Mouse (Mus musculus): ENCODE data around the gene Ufl1. TPM values are rescaled to one million over a fixed set of nuclear protein-coding genes. Genes with fewer than 3 reads are reported as not detected.
"Not testable (repeated sequence)": the region's sequence is repeated elsewhere in the genome, so short reads cannot be mapped to it uniquely, and the experiment has no call there.

The Ufl1 gene
- polyA plus RNA-seq, 1 experiment from 2014 or later = 43.0 TPM

DNA sequence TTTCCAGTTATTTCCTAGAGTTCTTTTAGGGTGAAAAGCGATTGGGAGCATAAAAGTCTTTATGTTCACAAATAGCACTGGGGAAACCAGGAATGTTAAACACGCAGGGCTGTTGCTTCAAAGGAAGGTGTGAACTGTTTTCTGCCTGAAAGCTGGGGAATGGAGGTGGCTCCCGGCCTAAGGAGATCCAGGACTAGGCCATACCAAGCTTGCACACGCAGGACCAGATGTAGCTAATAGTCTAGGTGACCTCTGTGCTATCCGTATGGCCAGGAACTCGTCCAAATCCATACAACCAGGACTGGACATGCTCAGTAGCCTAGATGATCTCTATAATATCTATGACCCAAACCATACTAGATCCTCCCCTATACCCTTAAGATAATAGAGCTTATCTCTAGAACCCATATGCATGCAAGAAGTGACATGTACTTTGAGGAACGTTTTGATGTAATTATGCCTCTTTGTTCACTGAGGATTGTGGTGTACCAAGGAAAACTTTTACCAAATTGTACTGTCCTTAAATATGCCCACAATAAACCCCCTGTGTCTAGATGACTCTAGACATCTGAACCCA lies 23.7 kb downstream of the Ufl1 start:
- H3K9ac ChIP-seq (ENCODE audit: low read depth, low read length) = no peak overlapping the region
- H3K27me3 ChIP-seq (replicated peaks; ENCODE audit: control insufficient read depth, insufficient read depth, low read length) = no peaks in the 10 kb centered on the region
- H3K27ac ChIP-seq (ENCODE audit: low read depth, low read length) = no peak overlapping the region
- 93% methylated on average over 7 of the region's 7 CpGs for WGBS
- no peaks in the 10 kb centered on the region for H3K4me1 ChIP-seq (ENCODE audit: control insufficient read depth, insufficient read depth, low read depth, low read length)
- H3K36me3 ChIP-seq (ENCODE audit: control insufficient read depth, insufficient read depth, low read length) = peaks cover 31% of the 10 kb centered on the region
- H3K9me3 ChIP-seq (ENCODE audit: control insufficient read depth, low read length) = no peaks in the 10 kb centered on the region
- no peak overlapping the region for H3K4me2 ChIP-seq (ENCODE audit: low read length)
- H3K4me3 ChIP-seq (ENCODE audit: low read length) = no peak overlapping the region
- ATAC-seq = no peak

DNA sequence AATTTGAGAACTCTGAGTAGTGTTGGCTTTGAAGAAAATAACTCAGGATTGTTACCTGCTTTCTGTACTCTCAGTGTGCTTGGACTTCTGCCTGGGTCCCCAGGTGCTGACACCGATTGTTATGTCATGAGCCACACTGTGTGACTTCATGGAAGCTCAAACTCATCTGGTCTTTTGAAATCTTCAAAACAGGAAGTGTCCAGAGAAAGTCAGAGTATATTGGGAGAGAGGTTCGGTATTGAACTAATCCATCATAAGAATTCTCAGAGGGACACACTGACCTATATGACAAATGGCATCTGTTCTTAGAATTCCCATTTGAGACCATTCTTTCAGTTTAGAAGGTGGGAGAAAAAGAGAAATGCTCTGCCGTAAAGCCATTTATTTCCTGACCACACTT lies 38.8 kb downstream of the Ufl1 start, which contains the start of gene Fhl5:
Gene Fhl5, minus strand, starts transcription at position 101 of the 400 bp plus-strand sequence.
- 92% methylated on average over 3 of the region's 3 CpGs for WGBS
- no peak for ATAC-seq
- Histone ChIP-seq H3K4me3 (ENCODE audit: low read length) (no peak within 1 kb of the TSS), H3K9me3 (ENCODE audit: control insufficient read depth, low read length) (no peaks in the 10 kb centered on the region), H3K36me3 (ENCODE audit: control insufficient read depth, insufficient read depth, low read length) (no peaks in the 10 kb centered on the region), H3K27me3 (replicated peaks; ENCODE audit: control insufficient read depth, insufficient read depth, low read length) (no peaks in the 10 kb centered on the region), H3K4me2 (ENCODE audit: low read length) (no peak within 1 kb of the TSS), H3K9ac (ENCODE audit: low read depth, low read length) (no peak within 1 kb of the TSS), H3K27ac (ENCODE audit: low read depth, low read length) (no peak within 1 kb of the TSS), H3K4me1 (ENCODE audit: control insufficient read depth, insufficient read depth, low read depth, low read length) (no peaks in the 10 kb centered on the region)

DNA sequence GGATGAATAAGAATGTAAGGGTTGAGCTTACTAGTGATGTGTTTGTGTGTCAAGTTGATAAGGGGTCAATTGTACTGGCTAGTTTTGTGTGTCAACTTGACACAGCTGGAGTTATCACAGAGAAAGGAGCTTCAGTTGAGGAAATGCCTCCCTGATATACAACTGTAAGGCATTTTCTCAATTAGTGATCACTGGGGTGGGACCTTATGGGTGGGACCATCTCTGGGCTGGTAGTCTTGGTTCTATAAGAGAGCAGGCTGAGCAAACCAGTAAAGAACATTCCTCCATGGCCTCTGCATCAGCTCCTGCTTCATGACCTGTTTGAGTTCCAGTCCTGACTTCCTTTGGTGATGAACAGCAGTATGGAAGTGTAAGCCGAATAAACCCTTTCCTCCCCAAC lies 46.0 kb downstream of the Ufl1 start:
- not testable (repeated sequence) for H3K9me3 ChIP-seq (ENCODE audit: control insufficient read depth, low read length); H3K9ac ChIP-seq (ENCODE audit: low read depth, low read length); H3K36me3 ChIP-seq (ENCODE audit: control insufficient read depth, insufficient read depth, low read length); H3K27me3 ChIP-seq (replicated peaks; ENCODE audit: control insufficient read depth, insufficient read depth, low read length); H3K4me1 ChIP-seq (ENCODE audit: control insufficient read depth, insufficient read depth, low read depth, low read length); H3K4me3 ChIP-seq (ENCODE audit: low read length); H3K4me2 ChIP-seq (ENCODE audit: low read length); H3K27ac ChIP-seq (ENCODE audit: low read depth, low read length); ATAC-seq
- WGBS = 90% methylated on average over 1 of the region's 1 CpGs

DNA sequence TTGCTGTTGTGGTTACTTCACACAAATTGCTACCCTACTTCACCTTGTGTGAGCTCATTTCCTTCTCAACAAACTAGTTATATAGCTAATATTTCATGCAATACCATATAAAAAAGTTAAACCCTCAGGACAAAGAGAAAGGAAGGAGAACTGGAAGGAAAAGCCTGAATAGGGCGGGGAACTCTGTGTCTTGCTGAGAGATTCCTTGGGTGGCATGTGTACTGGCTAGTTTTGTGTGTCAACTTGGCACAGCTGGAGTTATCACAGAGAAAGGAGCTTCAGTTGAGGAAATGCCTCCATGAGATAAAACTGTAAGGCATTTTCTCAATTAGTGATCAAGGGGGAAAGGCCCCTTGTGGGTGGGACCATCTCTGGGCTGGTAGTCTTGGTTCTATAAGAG lies 47.9 kb downstream of the Ufl1 start:
- H3K9ac ChIP-seq (ENCODE audit: low read depth, low read length); H3K4me2 ChIP-seq (ENCODE audit: low read length); H3K36me3 ChIP-seq (ENCODE audit: control insufficient read depth, insufficient read depth, low read length); H3K27ac ChIP-seq (ENCODE audit: low read depth, low read length); ATAC-seq; H3K4me1 ChIP-seq (ENCODE audit: control insufficient read depth, insufficient read depth, low read depth, low read length); H3K4me3 ChIP-seq (ENCODE audit: low read length); H3K9me3 ChIP-seq (ENCODE audit: control insufficient read depth, low read length); H3K27me3 ChIP-seq (replicated peaks; ENCODE audit: control insufficient read depth, insufficient read depth, low read length): not testable (repeated sequence)
- WGBS = 81% methylated on average over 1 of the region's 1 CpGs

DNA sequence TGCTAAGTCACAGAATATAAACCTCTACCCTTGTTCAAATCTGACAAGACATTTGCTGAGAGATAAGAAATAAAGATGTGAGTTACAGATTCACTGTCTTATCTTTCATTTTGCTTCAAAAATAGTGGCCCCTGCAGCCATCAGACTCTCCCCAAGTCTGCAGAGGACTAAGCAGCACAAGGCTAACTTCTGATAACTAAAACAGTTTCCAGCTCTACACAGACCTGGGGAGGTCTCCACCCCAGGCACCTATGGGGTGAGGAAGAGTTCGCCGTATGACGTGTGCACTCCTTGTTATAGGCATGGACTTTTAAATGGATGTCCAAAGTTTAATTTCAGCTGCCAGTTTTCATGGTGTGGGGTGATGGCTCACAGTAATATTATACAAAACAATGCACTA lies 49.1 kb downstream of the Ufl1 start:
- Histone ChIP-seq H3K4me1 (ENCODE audit: control insufficient read depth, insufficient read depth, low read depth, low read length) (no peaks in the 10 kb centered on the region), H3K4me2 (ENCODE audit: low read length) (no peak overlapping the region), H3K9ac (ENCODE audit: low read depth, low read length) (no peak overlapping the region), H3K36me3 (ENCODE audit: control insufficient read depth, insufficient read depth, low read length) (no peaks in the 10 kb centered on the region), H3K27me3 (replicated peaks; ENCODE audit: control insufficient read depth, insufficient read depth, low read length) (no peaks in the 10 kb centered on the region), H3K27ac (ENCODE audit: low read depth, low read length) (no peak overlapping the region), H3K4me3 (ENCODE audit: low read length) (no peak overlapping the region), H3K9me3 (ENCODE audit: control insufficient read depth, low read length) (no peaks in the 10 kb centered on the region)
- ATAC-seq = no peak
- 95% methylated on average over 3 of the region's 3 CpGs for WGBS

DNA sequence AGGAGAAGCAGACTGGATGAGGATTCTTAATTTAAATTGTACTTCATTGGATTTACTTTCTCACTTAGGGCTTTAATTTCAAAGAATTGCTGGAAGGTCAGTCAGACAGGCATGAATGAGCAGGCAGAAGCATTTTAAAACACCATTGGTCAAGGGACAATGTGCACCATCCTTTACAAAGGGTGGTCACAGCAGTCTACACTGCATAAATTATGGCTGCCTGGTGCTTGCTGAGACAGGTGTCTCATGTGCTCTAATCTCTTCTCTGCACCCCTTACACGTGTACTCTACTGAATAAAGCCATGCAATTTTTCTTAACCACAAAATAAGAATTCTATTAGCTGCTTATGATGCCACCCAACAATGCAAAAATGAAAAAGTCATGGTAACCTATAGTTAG lies 54.1 kb downstream of the Ufl1 start:
- Histone ChIP-seq H3K27me3 (replicated peaks; ENCODE audit: control insufficient read depth, insufficient read depth, low read length) (no peaks in the 10 kb centered on the region), H3K4me3 (ENCODE audit: low read length) (no peak overlapping the region), H3K36me3 (ENCODE audit: control insufficient read depth, insufficient read depth, low read length) (no peaks in the 10 kb centered on the region), H3K27ac (ENCODE audit: low read depth, low read length) (no peak overlapping the region), H3K4me2 (ENCODE audit: low read length) (no peak overlapping the region), H3K9me3 (ENCODE audit: control insufficient read depth, low read length) (no peaks in the 10 kb centered on the region), H3K9ac (ENCODE audit: low read depth, low read length) (no peak overlapping the region), H3K4me1 (ENCODE audit: control insufficient read depth, insufficient read depth, low read depth, low read length) (no peaks in the 10 kb centered on the region)
- 3% methylated on average over 1 of the region's 1 CpGs for WGBS
- ATAC-seq = no peak

DNA sequence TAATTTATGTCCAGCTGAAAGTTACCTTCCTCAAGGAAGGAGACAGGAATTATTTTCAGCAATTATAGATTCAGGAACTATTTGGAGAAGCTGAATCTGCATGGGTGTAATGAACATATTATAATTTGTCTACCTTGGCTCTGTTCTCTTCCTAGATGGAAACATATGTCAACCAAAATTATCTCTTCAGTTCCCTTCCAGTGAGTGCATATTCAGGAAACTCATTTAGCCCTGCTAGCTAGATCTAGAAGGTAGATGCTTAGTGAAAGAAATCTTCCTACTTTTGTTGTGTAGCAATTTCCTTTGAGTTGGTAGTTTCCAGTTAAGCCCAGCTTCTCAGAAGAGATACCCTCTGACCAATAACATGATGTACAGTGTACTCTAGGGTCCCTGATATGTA lies 59.7 kb downstream of the Ufl1 start:
- H3K9me3 ChIP-seq (ENCODE audit: control insufficient read depth, low read length) = no peaks in the 10 kb centered on the region
- H3K27me3 ChIP-seq (replicated peaks; ENCODE audit: control insufficient read depth, insufficient read depth, low read length) = no peaks in the 10 kb centered on the region
- no peaks in the 10 kb centered on the region for H3K36me3 ChIP-seq (ENCODE audit: control insufficient read depth, insufficient read depth, low read length)
- H3K27ac ChIP-seq (ENCODE audit: low read depth, low read length) = no peak overlapping the region
- H3K4me1 ChIP-seq (ENCODE audit: control insufficient read depth, insufficient read depth, low read depth, low read length) = no peaks in the 10 kb centered on the region
- no peak for ATAC-seq
- no peak overlapping the region for H3K4me2 ChIP-seq (ENCODE audit: low read length)
- H3K4me3 ChIP-seq (ENCODE audit: low read length) = no peak overlapping the region
- no peak overlapping the region for H3K9ac ChIP-seq (ENCODE audit: low read depth, low read length)

DNA sequence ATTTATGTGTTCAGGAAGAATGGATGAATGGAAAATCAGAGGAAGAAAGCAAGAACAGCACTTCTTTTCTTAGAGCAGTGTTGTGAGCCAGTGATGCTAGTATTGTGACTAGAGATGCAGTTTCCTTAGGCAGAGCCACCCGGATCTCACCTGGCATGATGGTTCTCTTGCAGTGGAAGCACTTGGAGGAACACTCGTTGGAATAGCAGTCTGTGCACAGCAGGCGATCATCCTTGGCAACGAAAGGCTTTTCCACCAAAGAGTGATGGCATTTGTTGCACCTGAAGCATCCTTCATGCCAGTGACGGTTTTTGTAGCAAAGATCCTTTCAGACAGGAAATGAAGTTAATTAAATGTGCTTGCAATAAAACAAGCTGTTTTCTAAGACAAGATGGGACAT lies 68.2 kb downstream of the Ufl1 start:
- Histone ChIP-seq H3K9ac (ENCODE audit: low read depth, low read length) (no peak overlapping the region), H3K36me3 (ENCODE audit: control insufficient read depth, insufficient read depth, low read length) (no peaks in the 10 kb centered on the region), H3K4me2 (ENCODE audit: low read length) (no peak overlapping the region), H3K4me3 (ENCODE audit: low read length) (no peak overlapping the region), H3K9me3 (ENCODE audit: control insufficient read depth, low read length) (no peaks in the 10 kb centered on the region), H3K27ac (ENCODE audit: low read depth, low read length) (no peak overlapping the region), H3K27me3 (replicated peaks; ENCODE audit: control insufficient read depth, insufficient read depth, low read length) (no peaks in the 10 kb centered on the region), H3K4me1 (ENCODE audit: control insufficient read depth, insufficient read depth, low read depth, low read length) (no peaks in the 10 kb centered on the region)
- 45% methylated on average over 5 of the region's 5 CpGs for WGBS
- no peak for ATAC-seq

DNA sequence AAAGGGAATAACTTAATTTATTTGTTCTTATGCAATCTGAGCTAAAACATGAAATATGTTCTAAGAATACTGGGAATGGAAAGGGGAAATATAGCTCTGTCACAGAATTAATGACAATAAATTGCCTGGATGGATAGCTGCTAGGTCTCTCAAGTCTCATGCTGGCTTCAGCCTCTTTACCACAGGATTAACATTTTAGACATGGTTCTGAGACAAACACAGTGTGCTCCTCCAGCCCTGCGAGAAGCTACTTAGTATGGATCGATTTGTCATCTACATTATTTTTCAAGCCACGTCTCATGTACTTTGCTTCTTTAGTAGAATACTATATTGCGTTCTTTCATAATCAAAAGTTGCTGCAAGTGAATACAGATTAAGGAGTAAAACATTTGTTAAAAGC lies 75.5 kb downstream of the Ufl1 start:
- no peaks in the 10 kb centered on the region for H3K27me3 ChIP-seq (replicated peaks; ENCODE audit: control insufficient read depth, insufficient read depth, low read length)
- H3K4me3 ChIP-seq (ENCODE audit: low read length) = no peak overlapping the region
- H3K4me2 ChIP-seq (ENCODE audit: low read length) = no peak overlapping the region
- H3K4me1 ChIP-seq (ENCODE audit: control insufficient read depth, insufficient read depth, low read depth, low read length) = no peaks in the 10 kb centered on the region
- H3K36me3 ChIP-seq (ENCODE audit: control insufficient read depth, insufficient read depth, low read length) = no peaks in the 10 kb centered on the region
- WGBS = 68% methylated on average over 4 of the region's 4 CpGs
- H3K9ac ChIP-seq (ENCODE audit: low read depth, low read length) = no peak overlapping the region
- no peak overlapping the region for H3K27ac ChIP-seq (ENCODE audit: low read depth, low read length)
- H3K9me3 ChIP-seq (ENCODE audit: control insufficient read depth, low read length) = no peaks in the 10 kb centered on the region
- no peak for ATAC-seq
